Mouse (Mus musculus) layer of hippocampus, postnatal 25 days (tissue): ENCODE data around the gene Tjp3. TPM values are rescaled to one million over a fixed set of nuclear protein-coding genes. Genes with fewer than 3 reads are reported as not detected.

Source experiments
- DNase-seq, 2 experiments: peaks; one replicate each; pipeline ENCODE4 v3.0.0; 2022; ENCODE audit warnings: mixed read lengths in 2 of 2, low spot score in 1 of 2; ENCODE audit errors: extremely low spot score in 1 of 2
- total RNA-seq, 2 experiments: library from RNA; stranded (reverse); gene quantifications; 2 replicates each; pipeline ENCODE4 v1.2.3; 2021

The Tjp3 gene
- total RNA-seq, 2 experiments from 2014 or later, result 0.86 to 1.2 TPM

DNA sequence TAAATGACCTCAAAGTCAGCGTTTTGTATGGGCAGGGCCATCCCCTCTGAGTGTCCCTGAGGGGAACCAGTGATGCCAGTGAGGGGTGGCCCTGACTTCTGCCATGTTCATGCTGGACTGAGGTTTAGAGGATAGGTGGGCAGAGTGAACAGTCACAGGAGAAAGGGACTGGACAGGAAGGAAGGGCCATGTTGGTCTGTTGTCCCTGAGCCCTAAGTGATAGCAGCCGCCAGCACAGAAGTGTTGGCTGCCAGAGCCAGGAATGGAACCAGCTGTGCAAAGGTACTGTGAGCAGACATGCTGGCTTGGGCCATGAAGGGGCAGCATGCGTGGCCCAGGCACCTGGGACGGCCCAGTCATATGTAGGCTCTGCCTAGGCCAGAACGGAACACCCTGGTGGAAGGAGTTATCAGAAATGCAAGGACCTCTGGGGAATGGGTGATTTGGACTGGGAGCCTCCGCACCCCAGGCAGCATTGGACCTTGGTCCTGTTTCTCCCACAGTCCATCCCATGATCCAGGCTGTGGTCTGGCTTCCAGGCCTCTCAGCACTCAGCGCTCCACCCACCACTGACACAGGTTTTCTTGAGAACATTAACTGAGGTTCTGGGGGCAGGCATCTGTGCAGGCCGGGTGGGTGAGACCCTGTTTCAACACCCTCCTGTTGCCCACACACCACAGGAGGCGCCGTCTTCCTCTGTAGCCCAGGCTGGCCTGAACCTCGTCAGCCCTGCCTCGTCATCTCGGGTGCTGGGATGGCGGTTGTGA, 8.4 kb upstream of the Tjp3 start:
- no peak for DNase-seq

DNA sequence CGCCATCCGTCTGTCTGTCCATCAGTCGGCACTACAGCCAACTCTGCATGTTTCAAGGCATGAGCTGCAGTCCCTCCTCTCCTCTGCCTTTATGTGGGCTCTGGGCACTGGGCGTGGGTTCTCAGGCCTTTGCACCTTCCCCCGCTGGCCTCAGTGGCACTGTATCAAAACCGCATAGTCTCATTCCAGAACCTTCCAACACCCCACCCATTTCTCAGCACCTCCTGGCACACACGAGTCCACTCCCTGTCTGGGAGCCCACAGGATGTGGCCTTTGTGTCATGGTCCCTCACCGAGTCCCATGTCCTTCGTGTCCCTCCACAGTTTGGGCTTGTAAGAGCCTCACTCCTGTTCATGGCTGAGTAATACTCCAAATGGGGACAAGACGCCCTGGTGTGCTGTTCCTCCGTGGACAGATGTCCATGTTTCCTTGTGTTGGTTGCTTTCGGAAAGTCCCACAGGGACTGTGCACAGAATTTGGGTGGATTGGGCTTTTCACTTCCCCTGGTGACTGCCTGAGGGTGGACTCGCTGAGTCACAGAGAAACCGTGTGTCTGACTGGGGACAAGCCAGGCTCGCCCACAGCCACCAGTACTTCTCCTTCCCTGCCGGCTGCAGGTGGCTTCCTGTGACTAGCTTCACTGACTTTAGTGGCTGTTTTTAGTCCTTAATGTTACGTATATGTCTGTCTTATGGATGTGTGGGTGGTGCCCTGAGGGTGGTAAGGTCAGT, 7.2 kb upstream of the Tjp3 start:
- DNase-seq, result no peak

DNA sequence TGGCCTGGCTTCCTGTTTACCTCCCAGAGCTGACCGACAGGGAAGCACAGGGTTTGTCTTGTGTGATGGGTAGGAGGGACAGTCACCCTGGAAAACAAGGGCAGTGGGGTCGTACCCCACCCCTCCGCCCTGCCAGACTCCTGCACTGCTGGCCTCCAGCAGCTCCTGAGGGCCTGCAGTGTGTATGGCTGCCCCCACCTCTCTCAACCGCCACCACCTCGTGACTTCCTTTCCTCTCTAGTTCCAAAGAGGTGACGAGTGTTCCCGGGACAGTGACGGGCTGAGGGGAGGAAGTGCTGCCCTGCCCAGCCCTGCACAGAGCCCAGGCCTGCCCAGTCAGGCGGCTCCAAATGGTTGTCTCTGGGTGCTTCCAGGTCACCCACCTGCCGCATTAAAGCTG, 6.5 kb upstream of the Tjp3 start:
- no peak for DNase-seq

DNA sequence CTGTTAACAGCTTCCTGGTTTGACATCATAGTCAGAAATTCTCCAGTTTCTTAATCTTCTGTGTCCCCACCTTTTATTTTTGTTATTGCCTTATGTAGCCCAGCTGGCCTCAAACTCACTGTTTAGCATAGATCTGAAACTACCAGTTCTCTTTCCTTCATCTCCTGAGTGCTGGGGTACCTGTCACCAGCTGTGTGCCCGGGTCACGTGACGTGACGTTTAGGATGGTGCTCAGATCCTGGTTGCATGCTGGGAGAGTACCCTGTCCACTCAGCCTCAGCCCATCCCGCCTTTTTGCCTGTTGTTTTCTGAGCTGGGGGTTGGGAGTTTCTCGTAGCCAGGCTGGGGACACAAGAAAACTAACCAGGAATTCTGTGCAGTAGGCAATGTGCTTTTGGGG, 5.9 kb upstream of the Tjp3 start:
- DNase-seq, result no peak

DNA sequence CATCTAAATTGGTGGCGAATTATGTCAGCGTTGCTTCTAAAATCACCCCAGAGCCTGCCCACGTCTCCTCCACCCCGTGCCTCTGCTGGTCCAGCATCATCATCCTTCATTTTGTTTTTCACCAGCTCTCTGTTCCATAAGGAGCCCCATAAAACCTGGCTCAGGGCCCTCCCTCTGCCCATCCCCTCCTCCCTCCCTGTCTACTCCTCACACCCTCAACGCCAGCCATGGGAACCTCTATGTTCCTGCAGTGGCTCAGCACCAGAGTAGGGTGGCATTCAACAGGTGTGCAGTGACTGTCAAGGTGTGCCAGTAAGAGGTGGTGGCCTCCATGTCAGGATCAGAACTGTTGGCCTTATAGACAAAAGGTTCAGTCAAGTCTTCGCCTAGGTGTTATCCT, 3.8 kb upstream of the Tjp3 start:
- DNase-seq, result no peak

DNA sequence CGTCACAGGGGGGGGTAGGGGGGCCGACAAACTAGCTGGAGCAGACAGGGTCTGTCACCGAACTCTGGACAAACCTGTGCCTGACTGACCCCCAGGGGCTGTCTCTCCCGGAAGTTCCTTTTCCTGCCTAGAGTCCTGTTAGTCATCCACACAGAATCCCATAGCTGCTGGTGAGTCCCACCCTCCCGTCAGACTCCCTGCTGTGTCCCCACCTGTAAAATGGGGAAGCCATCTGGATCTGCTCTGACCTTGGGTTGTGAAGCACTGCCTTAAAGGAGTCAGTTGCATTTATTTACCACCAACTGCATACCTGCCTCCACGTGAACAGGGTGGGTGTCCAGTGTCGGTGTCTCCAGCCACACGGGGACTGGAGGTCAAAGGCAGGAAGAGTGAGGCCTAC, 3.1 kb upstream of the Tjp3 start:
- no peak for DNase-seq

DNA sequence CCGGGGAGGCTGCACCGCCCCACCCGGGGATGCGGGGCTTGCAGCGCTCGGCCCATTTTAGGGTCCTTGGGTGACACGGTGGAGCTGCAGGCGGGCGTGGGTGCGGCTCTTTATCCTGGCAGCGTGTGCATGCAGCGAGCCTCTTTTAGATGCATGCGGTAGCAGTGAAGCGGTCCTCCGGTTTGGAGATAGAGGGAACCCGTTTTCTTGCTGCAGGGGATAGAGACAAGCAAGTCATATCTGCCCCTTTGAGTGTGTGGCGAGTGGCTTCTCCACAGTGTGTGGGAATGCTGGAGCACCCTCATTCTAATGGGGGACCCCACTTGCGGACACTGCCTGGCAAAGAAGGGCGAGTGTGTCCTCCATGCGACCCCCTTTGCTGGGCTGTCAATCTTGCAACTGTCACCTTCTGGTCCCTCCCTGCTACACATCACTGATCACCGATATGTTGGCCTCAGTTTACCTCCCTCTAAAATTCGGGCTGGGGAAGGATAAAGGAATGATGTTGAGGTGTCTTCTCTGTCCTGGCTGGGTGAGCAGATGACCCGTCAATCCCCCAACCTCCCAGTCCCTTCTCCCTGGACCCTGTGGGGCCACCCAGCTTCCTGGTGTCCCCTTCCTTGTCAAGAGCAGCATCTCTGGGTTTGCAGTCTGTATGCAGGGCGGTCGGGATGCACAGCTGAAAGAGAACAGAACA, 2.1 kb upstream of the Tjp3 start:
- DNase-seq, result no peak

DNA sequence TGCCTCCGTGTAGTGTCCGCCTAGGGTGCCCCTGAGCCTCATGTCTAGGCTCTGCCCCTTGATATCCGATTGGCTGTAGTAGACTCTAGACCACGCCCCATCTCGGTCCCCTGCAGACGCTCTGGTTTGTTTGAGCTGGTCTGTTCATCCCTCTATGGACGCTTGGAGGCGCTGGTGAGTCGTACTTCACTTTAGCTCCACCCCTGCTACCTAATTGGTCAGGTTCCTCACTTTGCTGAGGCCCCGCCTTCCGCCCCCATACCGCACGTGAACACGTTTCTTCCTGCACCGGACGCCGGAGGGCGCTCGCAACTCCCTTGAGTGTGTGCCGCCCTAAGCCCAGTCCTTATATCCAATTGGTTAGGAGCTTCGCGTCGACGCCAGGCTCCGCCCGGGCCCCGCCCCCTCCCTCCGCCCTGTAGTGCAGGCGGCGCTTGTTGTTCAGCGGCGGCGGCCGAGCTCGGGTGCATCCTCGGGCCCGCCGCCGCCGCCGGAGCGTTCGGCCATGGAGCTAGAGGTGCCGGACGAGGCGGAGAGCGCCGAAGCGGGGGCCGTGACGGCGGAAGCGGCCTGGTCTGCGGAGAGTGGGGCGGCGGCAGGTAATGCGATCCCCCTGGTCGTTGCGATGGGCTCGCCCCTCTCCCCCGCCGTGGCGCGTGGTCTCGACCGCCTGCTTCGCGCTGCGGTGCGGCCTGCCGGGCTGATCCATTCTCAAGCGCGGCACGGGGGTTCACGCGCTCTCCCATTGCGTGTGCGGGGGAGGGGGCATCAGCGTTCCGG, 1.4 kb upstream of the Tjp3 start, which contains the start of gene Pip5k1c:
Pip5k1c (plus strand) TSS at position 410 of the 780 bp plus-strand sequence.
- DNase-seq, result peak; percentile 97 to 98

DNA sequence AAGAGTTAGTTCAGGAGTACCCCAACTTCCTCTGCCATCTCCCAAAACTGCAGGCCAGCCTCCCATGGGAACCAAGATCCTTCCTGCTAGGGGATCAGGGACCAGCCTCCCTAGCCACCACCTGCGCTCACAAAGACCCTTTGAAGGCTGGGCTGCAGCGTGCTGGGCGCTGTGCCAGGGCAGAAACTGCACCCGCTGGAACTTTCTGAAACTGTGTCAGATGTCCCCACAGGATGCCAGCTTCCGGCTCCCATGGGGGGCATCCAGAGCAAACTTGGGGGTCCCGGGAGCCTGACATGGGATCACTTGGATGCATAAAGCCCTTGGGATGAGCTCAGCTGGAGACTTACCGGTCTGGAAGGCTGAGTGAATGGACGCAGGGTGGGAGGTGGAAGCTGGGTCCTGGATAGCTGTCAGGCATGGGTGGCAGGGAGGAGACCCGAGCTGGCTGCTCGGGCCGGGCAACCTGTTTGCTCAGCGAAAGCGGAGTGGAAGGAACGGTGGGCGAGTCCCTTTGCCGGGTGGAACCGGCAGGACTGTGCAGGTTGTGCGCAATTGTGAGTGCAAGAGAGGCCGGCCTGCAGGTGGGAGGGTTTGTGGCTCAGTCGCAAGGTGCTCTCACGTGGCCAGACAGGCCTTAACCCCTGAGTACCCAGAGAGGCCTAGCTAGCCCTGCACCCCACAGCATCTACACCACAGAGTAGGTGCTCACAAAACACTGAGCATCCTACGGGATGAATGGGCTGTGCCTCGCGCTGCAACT, 502 bp downstream of the Tjp3 start:
- DNase-seq, result no peak

DNA sequence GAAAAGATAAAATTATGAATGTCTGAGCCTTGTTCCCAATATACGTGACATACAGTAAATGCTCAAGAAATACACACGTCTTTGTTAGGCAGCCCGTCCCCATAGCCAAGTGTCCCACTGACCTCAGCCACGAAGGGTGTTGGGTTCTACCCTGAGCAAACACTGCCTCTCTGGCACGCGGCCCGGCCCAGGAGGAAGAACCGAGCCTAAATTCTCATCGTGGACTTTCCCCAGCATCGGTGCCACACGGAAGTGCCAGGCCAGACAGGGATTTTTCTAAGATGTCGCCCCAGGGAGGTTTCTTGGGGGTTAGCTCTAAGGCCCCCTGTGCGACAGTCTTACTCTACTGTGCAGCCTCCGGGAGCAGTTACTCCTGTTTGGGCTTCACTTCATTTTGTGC, 1.6 kb downstream of the Tjp3 start:
- no peak for DNase-seq

DNA sequence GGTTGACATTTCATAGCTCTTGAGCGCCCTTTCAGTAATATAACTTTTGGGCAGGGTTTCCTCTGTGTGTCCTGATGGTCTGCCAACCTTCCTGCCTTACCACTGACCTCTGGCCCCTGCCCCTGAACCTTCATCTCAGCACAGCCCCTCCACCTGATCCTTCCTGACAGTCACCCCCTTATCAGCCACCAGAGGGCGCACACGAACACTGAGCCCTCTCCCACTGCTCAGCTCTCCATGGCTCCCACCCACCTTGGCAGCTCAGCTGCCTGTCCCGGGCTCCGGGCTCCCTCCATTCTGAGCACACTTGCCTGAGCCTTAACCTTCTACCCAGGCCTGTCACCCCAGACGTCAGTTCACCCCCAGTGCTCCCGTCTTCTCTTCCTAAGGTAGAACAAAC, 2.1 kb downstream of the Tjp3 start:
- DNase-seq, result peak in 1 of 2 experiments; percentile 62

DNA sequence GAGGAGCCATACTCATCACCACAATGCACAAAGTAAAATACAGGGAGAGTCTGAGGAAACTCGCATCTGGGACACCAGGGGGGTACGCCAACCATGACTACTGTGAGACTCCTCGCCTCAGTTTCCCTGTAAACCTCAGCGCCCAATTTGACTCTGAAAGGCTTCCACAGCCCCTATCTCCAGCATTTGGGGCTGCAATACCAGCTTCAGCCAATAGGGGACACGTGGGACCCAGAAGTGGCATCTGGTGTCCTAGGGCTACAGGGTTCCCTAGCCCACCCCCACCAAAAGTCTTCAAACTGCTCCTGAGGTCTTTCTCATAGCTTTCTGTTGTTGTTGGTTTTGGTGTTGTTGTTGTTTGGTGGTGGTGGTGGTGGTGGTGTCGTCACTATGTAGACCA, 2.8 kb downstream of the Tjp3 start:
- peak in 1 of 2 experiments; percentile 68 for DNase-seq

DNA sequence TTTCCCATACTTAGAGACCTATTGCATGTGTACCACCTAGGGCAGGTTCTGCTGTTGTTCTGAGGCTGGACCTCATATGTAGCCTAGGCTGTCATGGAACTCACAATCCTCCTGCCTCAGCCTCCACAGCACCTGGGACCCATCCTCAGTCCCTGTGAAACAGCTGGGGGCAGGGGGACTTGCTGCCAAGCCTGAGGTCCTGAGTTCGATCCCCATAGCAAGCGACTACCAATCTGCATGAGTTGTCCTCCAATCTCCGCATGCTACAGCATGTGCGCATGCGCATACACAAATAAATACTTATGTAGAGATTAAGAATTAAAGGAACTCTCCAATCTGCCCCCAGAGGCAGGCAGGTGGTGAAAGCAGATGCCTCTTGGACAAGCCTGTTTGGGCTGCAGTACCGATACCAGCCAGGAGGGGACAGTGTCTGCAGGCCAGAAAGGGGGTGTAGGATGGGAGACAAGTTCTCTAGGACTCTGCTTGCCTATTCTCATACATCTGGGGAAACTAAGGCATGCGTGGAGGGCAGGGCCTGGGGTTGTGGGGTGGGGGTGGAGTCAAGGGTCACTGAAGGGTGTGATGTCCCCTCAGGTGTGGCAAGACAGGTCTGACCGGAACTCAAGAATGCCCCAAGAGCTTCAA, 3.7 kb downstream of the Tjp3 start:
- peak in 1 of 2 experiments; percentile 60 for DNase-seq

DNA sequence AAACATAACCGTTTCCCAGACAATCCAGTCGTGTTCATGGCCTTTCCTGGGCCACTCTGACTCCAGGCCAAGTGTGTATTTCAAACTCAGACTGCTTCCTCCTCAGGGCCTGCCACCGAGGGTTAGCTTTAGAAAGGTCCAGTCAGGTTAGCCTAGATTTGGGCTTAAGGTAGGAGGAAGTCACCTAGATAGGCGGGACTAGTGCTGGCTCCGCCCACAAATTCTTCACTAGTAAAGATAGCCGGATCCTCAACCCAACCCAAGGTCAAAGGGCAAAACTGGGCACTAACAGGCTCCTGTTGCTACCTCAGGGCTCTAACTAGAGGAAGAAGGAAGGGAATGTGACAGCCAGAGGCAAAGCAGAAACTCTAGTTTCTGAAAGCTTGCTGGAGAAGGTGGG, 4.8 kb downstream of the Tjp3 start:
- no peak for DNase-seq

DNA sequence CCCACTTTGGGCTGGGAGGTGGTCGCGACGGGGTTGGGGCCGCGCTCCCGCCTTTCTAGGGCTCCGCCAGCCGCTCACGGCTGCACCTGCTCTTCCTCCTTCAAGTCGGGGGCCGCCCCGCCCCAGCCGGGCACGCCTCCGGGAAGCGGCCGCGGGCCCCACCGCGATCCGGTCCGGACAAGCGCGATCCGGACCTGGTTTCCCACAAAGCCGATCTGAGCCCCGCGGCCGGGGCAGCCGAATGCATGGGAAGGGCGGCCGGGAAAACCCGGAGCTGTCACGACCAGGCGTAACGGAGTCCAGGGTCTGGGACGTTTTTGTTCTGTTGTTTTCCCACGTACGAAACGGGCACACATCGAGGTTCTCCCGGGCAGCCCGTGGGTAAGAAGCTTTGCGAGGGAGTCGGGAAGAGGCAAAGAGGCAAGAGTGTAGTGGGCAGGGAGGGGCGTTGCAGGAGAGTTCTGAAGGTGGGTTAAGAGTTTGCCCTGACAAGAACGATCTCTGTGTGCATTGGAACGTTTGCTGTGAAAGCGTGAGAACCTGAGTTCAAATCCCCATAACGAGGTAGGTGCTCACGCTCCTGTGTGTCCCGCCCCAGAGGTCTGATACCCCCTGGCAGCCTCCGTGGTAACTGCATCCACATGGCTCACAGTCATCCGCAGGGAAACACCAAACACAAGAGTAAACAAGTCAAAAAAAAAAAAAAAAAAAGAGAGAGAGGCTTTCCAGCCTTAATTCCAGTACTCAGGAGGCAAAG, 5.5 kb downstream of the Tjp3 start:
- peak; percentile 79 to 94 for DNase-seq

DNA sequence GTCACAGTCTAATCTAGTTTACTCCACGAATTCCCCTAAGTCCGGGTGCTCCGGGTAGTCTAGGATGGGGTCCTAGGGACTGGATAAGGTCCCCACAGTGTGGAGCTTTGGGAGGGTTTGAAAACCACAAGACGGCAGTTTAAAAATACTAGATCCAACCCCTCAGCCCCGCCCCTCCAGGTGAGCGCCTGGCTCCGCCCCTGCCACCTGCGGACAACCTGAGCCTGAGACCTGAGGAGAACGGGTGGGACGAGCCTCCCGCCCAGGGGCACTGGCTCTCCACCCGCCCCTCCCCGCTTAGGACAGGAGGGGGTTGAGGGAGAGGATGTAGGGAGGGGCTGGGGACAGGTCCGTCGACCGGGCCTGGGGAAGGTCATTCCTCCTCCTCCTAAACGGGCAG, 6.7 kb downstream of the Tjp3 start:
- no peak for DNase-seq

DNA sequence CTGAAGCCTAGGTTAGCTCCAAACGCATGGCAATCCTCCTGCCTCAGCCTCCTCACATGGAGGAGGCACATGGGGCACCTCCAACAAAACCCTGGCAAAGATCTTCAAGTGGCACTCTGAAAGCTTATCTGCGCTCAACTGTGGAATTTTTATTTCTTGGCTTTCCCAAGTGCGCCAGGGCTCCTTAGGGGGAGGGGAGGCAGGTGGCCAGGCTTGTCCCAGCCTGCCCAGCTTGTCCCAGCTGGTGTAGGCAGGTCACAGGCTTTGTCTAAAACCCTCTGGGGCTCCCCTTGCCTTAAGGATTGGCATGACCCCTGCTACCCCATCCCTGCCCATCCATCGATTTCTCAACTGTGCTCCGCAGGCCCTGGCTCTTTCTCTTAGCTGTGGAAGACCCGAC, 7.2 kb downstream of the Tjp3 start:
- DNase-seq, result no peak

DNA sequence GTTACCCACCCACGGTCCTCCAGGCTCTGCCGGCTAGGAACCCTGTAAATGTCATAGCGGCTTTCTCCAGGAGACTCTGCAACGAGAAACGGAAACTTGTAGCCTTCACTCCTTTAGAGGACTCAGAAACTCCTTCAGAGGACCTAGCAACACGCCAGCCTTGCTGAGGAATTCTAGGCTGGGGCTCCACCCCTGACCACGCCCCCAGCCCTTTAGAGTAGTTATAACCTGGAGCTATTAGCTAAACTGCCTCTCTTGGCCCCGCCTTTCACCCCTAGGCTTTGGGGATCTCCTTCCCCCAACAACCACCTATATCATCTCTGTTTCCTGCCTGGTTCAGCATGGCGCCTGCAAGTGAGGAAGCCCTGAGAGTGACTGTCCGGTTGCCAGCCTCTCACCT, 11.9 kb downstream of the Tjp3 start:
- DNase-seq, result no peak

DNA sequence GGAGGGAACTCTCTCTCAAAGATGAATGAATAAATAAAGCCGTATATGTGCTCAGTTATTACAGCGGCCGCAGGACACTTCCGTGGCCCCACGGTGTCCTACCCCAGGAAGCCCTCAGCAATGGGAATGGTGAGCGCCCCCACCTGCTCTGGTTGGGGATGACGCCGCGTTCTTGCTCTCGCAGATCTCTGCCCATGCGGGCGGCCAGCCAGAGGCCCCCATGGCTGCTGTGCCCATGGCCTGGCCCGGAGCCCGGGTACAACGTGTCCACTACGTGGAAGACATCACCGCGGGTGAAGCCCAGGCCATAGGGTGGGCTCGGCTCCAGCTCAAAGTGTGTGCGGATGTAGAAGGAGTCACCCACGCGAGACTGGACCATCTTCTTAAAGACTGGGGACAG, 13.7 kb downstream of the Tjp3 start:
- no peak for DNase-seq
